Mouse (Mus musculus) stomach, postnatal 0 days (tissue): ENCODE measurements at regions not wholly inside any gene's neighbourhood (a gene's known extent, or its start where the extent isn't known, plus 50 kb on each side); places are given as distances from the start of the nearest gene placed in this dataset.

ENCODE experiments used
- CTCF ChIP-seq: IDR thresholded peaks from 2 replicates; pipeline ENCODE4 v1.5.1; 2016; ENCODE audit warnings: antibody characterized with exemption, low read depth, mild to moderate bottlenecking, moderate library complexity
- EP300 ChIP-seq: optimal IDR thresholded peaks from 2 replicates; pipeline ENCODE3; 2016; ENCODE audit warnings: antibody characterized with exemption

GRCm38 (mm10) chr5:5955783-5956182 lies 206.7 kb upstream of the Steap1 start:
- TF ChIP-seq EP300 (no peak), CTCF (no peak)
